Mouse (Mus musculus): ENCODE measurements around the gene Olfr148. TPM values are rescaled to one million over a fixed set of nuclear protein-coding genes. Genes with fewer than 3 reads are reported as not detected.

Gene Olfr148
- polyA plus RNA-seq, 1 experiment: not detected

- TF ChIP-seq CTCF (IDR thresholded peaks at IDR 0.05; ENCODE audit: borderline replicate concordance, extremely low read depth, insufficient read depth, insufficient read length) (no peak), POLR2A (IDR thresholded peaks at IDR 0.05; ENCODE audit: borderline replicate concordance, extremely low read depth, insufficient read depth, insufficient read length, poor library complexity, severe bottlenecking) (no peak)
- DNase-seq (ENCODE audit: low read depth): peak; percentile 79
These were observed 23.6 kb downstream of the Olfr148 start for GRCm38 (mm10) chr9:39633913-39634594.

GRCm38 (mm10) chr9:39644785-39645184, 34.3 kb downstream of the Olfr148 start, which contains the start of gene Olfr961:
Gene Olfr961, plus strand, starts transcription at chr9:39645085.
- TF ChIP-seq POLR2A (IDR thresholded peaks at IDR 0.05; ENCODE audit: borderline replicate concordance, extremely low read depth, insufficient read depth, insufficient read length, poor library complexity, severe bottlenecking) (no peak), CTCF (IDR thresholded peaks at IDR 0.05; ENCODE audit: borderline replicate concordance, extremely low read depth, insufficient read depth, insufficient read length) (no peak)
- no peak for DNase-seq (ENCODE audit: low read depth)

DNA sequence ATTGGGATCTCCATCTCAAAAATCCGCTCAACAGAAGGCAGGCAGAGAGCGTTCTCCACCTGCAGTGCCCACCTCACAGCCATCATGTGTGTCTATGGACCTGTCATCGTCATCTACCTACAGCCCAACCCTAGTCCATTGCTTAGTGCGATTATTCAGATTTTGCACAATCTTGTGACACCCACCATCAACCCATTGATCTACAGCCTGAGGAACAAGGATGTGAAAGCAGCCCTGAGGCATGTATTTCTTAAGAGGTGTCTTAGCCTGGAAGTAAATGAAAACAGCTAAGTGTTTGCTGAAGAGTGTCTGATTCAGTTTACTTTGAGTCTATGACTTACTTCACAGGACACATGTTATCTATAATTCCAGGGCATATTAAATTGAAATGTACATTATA, 36.9 kb downstream of the Olfr148 start:
- no peak for TF ChIP-seq POLR2A (IDR thresholded peaks at IDR 0.05; ENCODE audit: borderline replicate concordance, extremely low read depth, insufficient read depth, insufficient read length, poor library complexity, severe bottlenecking)
- no peak for TF ChIP-seq CTCF (IDR thresholded peaks at IDR 0.05; ENCODE audit: borderline replicate concordance, extremely low read depth, insufficient read depth, insufficient read length)
- no peak for DNase-seq (ENCODE audit: low read depth)

GRCm38 (mm10) chr9:39654756-39655396, 44.4 kb downstream of the Olfr148 start:
- DNase-seq (ENCODE audit: low read depth): peak; percentile 72
- TF ChIP-seq CTCF (IDR thresholded peaks at IDR 0.05; ENCODE audit: borderline replicate concordance, extremely low read depth, insufficient read depth, insufficient read length) (no peak), POLR2A (IDR thresholded peaks at IDR 0.05; ENCODE audit: borderline replicate concordance, extremely low read depth, insufficient read depth, insufficient read length, poor library complexity, severe bottlenecking) (no peak)

Other genes with a start within 250 kb of the Olfr148 start
- gene Olfr951, start 223.2 kb upstream of the Olfr148 start, polyA plus RNA-seq (2012; rRNA removed): not detected in 2 replicates
- gene Olfr952, start 183.5 kb upstream of the Olfr148 start, polyA plus RNA-seq (2012; rRNA removed): not detected in 2 replicates
- gene Olfr954, start 154.0 kb upstream of the Olfr148 start, polyA plus RNA-seq (2012; rRNA removed): not detected in 2 replicates
- gene Olfr955, start 138.7 kb upstream of the Olfr148 start, polyA plus RNA-seq (2012; rRNA removed): not detected in 2 replicates
- gene Olfr44, start 116.7 kb upstream of the Olfr148 start, polyA plus RNA-seq (2012; rRNA removed): not detected in 2 replicates
- gene Olfr957, start 94.8 kb upstream of the Olfr148 start, polyA plus RNA-seq (2012; rRNA removed): not detected in 2 replicates
- not detected in 2 replicates for gene Olfr958, start 56.6 kb upstream of the Olfr148 start, polyA plus RNA-seq (2012; rRNA removed)
- not detected in 2 replicates for gene Olfr959, start 35.1 kb upstream of the Olfr148 start, polyA plus RNA-seq (2012; rRNA removed)
- 61.0 and 87.9 TPM in 2 replicates for gene AW551984, start 6.3 kb upstream of the Olfr148 start, polyA plus RNA-seq (2012; rRNA removed)
- not detected in 2 replicates for gene Olfr960, start 10.7 kb downstream of the Olfr148 start, polyA plus RNA-seq (2012; rRNA removed)
- gene Olfr961, start 34.4 kb downstream of the Olfr148 start, polyA plus RNA-seq (2012; rRNA removed): not detected in 2 replicates
- gene Olfr963, start 56.5 kb downstream of the Olfr148 start, polyA plus RNA-seq (2012; rRNA removed): not detected in 2 replicates
- gene Olfr149, start 96.5 kb downstream of the Olfr148 start, polyA plus RNA-seq (2012; rRNA removed): not detected in 2 replicates
- not detected in 2 replicates for gene Olfr965, start 100.7 kb downstream of the Olfr148 start, polyA plus RNA-seq (2012; rRNA removed)
- not detected in 2 replicates for gene Olfr150, start 120.3 kb downstream of the Olfr148 start, polyA plus RNA-seq (2012; rRNA removed)
- gene Olfr967, start 135.6 kb downstream of the Olfr148 start, polyA plus RNA-seq (2012; rRNA removed): not detected in 2 replicates
- not detected in 2 replicates for gene Olfr968, start 172.6 kb downstream of the Olfr148 start, polyA plus RNA-seq (2012; rRNA removed)
- gene Olfr969, start 180.3 kb downstream of the Olfr148 start, polyA plus RNA-seq (2012; rRNA removed): not detected in 2 replicates
- not detected in 2 replicates for gene Olfr970, start 198.2 kb downstream of the Olfr148 start, polyA plus RNA-seq (2012; rRNA removed)
- gene Olfr971, start 226.2 kb downstream of the Olfr148 start, polyA plus RNA-seq (2012; rRNA removed): not detected in 2 replicates